Mouse (Mus musculus) activated CD4-positive, CD25-positive, alpha-beta regulatory T cell, adult 4 months (primary cell): ENCODE data around the gene Mrps22. TPM values are rescaled to one million over a fixed set of nuclear protein-coding genes. Genes with fewer than 3 reads are reported as not detected.

Experiments used
- ATAC-seq: one replicate; pipeline ENCODE4 v1.8.0; 2017
- polyA plus RNA-seq, 2 experiments: library from polyadenylated mRNA; unstranded; fragments of 100-300 nt; shearing (Covaris generic); gene quantifications; one replicate each; pipeline ENCODE4 v1.2.1; 2017

The Mrps22 gene
- polyA plus RNA-seq: 10 to 100 TPM; 18.6 to 21.4 TPM

DNA sequence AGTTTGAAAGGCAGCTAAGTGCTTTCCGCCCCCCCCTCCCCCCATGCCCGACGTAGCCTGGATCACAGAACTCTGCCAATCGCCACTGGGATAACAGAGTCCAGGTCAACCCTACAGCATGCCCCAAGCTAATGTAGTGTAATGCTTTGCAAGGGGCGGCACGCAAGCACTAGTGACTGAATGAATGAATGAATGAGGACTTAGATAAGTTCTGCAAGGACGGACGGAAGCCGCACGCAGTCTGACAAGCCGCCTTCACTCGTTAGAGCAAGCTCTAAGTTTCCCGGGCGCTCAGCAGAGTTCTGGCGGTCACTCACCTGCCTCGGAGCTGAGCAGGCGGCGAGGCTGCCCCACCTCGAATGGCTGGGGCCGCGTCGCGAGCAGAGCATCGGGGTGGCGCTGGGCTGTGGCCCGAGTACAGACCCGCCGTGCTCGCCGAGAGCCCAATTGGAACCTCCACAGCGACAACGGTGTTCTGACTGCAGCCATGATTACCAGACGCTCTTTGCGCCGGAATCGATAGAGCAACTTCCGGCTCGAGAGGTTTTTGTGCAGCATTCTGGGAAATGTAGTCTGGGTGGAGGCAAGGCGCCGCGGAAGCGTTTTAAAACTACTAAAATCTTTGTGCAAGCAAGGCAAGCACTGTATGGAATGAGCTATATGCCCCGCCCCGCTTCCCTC is at the start of gene Mrps22:
Mrps22 (minus strand) TSS at position 505 of the 681 bp plus-strand sequence.
- peak; percentile 100 for ATAC-seq

DNA sequence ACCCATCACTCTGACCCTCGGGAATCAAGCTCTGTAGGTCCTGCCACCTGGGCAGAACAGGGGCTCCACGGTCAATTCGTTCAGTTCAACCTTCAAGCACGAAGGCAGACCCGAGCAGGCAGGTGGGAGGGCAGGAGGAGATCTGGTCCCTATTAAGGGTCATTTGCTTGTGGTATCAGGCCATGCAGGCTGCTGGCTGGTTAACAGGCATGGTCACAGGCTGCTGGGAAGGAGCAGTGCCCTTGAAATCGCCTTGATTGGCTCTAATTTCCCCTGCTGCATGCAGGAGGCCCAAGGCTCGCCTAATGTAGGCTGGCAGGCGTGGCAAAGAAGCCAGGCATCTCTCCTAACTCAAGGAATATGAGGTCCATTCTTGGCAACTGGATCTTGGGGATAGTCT is 49.1 kb upstream of the Mrps22 start:
- no peak for ATAC-seq

DNA sequence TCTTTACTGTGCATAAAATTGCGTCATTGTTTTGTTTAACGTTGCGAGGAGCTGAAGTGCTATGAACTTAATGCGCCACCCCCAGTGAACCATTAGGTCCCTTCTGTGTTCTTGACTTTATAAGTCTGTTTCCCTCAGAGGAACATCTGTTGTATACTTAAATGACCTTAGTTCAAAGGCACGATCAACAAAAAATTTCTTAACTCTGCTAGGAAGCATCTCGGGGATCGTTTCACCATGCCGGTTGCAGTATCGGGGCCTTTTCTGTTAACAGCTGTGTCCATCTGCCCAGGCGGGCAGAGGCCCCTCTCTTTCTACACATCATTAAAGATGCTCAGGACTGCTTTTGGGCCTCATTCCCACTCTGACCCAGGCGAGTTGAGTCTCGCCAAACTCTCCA is 46.0 kb upstream of the Mrps22 start:
- no peak for ATAC-seq

DNA sequence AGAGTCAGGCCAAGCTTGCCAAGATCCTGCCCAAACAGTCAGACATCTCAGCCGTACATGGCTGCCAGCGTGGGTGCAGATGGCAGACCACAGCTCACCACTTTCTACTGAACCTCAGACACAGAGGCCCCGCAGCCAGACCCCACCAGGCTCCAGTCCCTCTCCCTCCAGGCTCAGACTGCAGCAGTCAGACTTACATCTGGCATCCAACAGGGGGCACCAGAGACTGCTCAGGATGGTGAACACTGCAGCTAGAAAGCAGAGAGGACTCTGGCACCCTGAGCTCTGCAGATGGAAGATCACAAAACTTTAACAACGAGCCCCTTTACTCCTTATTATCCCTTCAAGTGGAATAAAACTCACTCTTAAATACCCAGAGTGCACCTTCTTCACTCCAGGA is 44.3 kb upstream of the Mrps22 start:
- ATAC-seq: no peak

- ATAC-seq: no peak
These were observed 40.7 kb upstream of the Mrps22 start for GRCm38 (mm10) chr9:98642126-98642525.

DNA sequence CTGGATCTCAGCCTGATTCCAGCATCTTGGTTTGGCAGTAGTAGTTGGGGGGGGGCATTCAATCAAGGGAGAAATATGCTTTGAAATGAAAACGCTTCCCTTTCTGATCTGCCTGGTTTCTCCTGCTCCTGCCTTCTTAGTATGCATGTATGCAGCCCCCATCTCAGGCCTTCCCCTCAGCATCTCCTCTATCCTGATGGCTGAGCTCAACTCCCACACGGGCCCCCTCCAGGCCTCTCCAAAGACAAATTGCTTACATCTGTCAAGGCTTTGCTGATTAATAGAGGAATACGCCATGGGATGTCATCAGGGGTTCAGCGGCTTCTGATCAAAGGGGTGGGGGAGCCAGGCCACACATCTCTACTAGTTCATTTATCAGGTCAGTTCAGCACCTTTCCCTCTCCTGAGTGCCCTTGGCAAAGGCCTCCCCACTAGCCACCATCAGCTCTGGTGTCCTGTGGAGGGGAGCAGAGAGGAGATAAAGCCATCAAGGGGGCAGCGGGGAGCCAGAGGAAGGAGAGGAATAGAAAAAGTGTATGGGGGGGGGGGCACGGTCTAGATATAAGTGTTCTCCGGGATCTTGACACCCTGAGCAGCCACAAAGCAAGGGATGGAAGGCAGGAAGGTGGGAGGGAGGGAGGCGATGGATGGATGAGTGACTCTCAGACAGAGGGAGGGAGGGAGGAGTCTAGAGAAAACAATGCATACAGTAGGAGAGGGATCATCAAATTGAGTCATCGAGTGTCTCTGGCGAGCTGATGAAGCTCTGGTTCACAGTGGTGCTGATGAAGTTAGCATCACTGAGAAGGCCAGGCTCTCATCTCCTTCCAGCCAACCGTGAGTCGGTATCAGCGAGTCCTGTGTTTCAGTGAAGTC is 32.1 kb upstream of the Mrps22 start:
- ATAC-seq: no peak

DNA sequence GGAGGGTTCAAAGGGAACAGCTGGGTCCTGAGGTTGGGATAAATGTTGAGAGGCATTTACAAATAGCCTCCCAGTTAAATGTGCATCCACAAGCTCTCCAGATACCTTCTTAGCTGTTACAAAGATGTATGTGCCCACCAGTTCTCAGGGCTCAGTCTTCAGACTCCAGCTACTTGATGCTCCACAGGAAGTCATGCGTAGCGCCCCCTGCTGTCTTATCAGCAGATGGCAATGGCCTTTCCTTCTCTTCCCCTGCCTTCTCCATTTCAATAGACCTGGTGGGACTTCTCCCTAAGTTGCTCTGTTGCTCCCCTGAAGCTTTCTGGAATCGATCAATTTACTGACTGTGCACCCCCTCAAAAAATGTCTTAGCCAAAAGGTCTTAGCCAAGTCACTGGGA is 27.0 kb upstream of the Mrps22 start:
- ATAC-seq: no peak

- ATAC-seq: no peak
These were observed 3.4 kb upstream of the Mrps22 start for GRCm38 (mm10) chr9:98604896-98605295.

GRCm38 (mm10) chr9:98601837-98602359 is 438 bp upstream of the Mrps22 start:
- no peak for ATAC-seq

GRCm38 (mm10) chr9:98600094-98600493 is 1.4 kb downstream of the Mrps22 start:
- ATAC-seq: no peak

GRCm38 (mm10) chr9:98583852-98584251 is 17.6 kb downstream of the Mrps22 start:
- ATAC-seq: no peak

DNA sequence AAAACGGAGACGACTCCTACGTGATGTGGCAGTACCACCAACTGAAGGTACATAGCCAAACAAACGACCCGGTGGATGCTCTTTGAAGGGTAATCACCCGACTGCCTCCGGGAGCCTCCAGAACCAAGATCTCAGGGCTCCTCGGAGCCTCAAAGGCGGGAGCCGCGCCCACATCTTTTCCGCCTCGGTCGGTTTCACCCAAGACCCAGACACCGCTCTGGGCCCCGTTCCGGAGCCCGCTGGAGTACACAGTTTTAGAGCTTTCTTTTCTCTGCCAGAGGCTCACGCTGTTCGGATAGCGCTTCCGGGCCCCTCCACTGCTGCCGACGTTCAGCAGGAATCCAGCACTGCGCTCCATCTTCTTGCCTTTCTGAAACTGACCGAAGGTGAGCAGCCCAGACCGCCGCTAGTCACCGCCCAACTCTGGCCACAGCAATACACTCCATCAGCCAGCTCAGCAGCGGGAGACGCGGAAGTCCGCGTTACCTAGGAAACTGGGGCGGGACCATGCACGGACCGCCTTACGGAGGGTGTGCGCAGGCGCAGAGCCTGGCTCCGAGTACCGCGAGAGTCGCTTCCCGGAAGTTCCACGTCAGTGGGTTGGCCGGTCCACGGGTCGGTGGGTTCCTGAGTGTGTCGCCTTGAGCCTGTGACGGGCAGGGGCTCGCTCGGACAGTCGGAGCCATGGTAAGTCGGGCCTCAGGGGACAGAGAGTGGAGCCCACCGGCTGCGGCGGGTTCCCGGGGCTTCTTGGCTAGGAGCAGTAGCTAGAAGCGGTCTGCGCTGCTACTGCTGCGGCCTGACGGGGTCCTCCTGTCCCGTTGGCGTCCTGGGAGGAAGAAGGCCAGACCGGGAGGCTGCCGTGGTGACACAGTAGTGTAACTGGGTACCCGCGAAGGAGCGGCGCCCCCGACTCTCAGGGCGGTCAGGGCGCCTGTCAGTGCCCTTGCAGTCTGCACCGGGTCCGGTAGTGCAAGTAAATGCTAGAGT is 38.0 kb downstream of the Mrps22 start, which contains the start of gene Copb2:
Copb2 (plus strand) TSS at position 585 of the 990 bp plus-strand sequence.
- peak; percentile 96 for ATAC-seq

GRCm38 (mm10) chr9:98544042-98544441 is 57.4 kb downstream of the Mrps22 start:
- ATAC-seq: no peak

Other genes with a start within 250 kb of the Mrps22 start
- gene Rbp1, start 178.7 kb downstream of the Mrps22 start, polyA plus RNA-seq: under 1 TPM in 1 of 2 experiments, not detected in 1; 0.33 TPM
- gene Rbp2, start 115.5 kb downstream of the Mrps22 start, polyA plus RNA-seq: not detected
- 10 to 100 TPM; 85.2 to 91.7 TPM for gene Copb2, start 37.9 kb downstream of the Mrps22 start, polyA plus RNA-seq
- not detected for gene Prr23a1, start 240.8 kb upstream of the Mrps22 start, polyA plus RNA-seq